In the genomic region with DNA sequence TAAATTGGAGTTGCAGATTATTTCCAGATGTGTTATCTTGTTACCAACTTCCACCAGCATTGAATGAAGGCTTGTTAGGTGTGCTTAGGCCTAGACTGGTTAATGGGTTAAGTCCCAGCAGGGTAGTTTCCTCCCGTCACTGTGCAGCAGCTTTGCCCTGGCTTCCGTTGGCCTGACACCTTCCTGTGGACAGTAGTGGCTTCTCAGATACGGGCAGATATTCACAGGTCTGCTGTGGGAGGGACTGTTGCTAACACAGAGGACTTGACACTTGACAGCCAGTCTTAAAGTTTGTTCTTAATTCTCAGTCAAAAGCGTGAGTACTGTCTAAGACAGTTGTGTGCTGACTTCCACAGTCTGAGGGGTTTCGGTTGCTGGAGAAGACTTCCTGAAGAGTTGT, we compare ENCODE assay signal across 25 mouse cellular contexts. TPM values are rescaled to one million over a fixed set of nuclear protein-coding genes. Genes with fewer than 3 reads are reported as not detected.
DNase-seq lines count a peak whose midpoint lies in the region; ATAC-seq and TF ChIP-seq lines count a peak whose summit lies in the region.
"Had no signal": no experiment of that assay in that cellular context is flagged by ENCODE, and none has a peak within 500 bp of the region (broad histone marks: within the 10 kb centered on the region; RNA-seq: fewer than 3 reads in every experiment).

No protein-coding gene starts in this region.

- DNase-seq in 416B (ENCODE audit: low read depth) (peak; percentile 57), G1E (ENCODE audit: low spot score) (peak; percentile 26)
- DNase-seq in forelimb bud, embryonic 11.5 days (ENCODE audit: low read depth, low spot score) = peak; percentile 44
- DNase-seq in mesoderm, embryonic 11.5 days (ENCODE audit: low read depth, low spot score) = peak; percentile 43
- no peak for DNase-seq in gastrocnemius, postnatal 4 days (ENCODE audit: low spot score in 2 of 2)
- DNase-seq in hindbrain, embryonic 11.5 days (ENCODE audit: low spot score) = no peak
- DNase-seq: adrenal gland, postnatal 36 days; cerebellum, adult 11 months; cerebellum, adult 9-11 months; gastrocnemius, postnatal 36 days; kidney, adult 9 months; kidney, postnatal 25 days; lung, postnatal 36 days; retina, postnatal 1 day had no signal

- no peaks in the 10 kb centered on the region for H3K27me3 ChIP-seq in G1E (ENCODE audit: insufficient read depth, low read length)
- H3K27me3 ChIP-seq in hindbrain, embryonic 11.5 days (ENCODE audit: control insufficient read depth, insufficient read depth, low read length) = no peaks in the 10 kb centered on the region
- H3K27me3 ChIP-seq: limb, embryonic 12.5 days; lung, embryonic 15.5 days; neural tube, embryonic 13.5 days had no signal

- no peak overlapping the region for H3K9ac ChIP-seq in hindbrain, embryonic 11.5 days (ENCODE audit: low read depth, low read length)
- H3K9ac ChIP-seq: limb, embryonic 12.5 days; liver, embryonic 14.5 days; lung, embryonic 15.5 days; neural tube, embryonic 13.5 days had no signal

- WGBS in hindbrain, embryonic 11.5 days = 67% methylated on average over 5 of the region's 5 CpGs

- H3K4me3 ChIP-seq in G1E (ENCODE audit: low read depth, low read length) = no peak overlapping the region; the same call in 1 of the 2 replicates
- H3K4me3 ChIP-seq in hindbrain, embryonic 11.5 days (ENCODE audit: low read depth, low read length) = no peak overlapping the region
- H3K4me3 ChIP-seq: forebrain, embryonic 10.5 days; layer of hippocampus, adult 2 months; limb, embryonic 12.5 days; lung, embryonic 15.5 days; neural tube, embryonic 13.5 days had no signal

- no peaks in the 10 kb centered on the region; the same call in 1 of the 2 replicates for H3K9me3 ChIP-seq in G1E (replicated peaks)
- no peaks in the 10 kb centered on the region for H3K9me3 ChIP-seq in hindbrain, embryonic 11.5 days (ENCODE audit: control insufficient read depth, low read length)
- H3K9me3 ChIP-seq: lung, embryonic 15.5 days; neural tube, embryonic 13.5 days had no signal

- peak; percentile 68 for ATAC-seq in G1E (ENCODE audit: extremely low read depth, insufficient number of reproducible peaks, low FRiP score, poor library complexity, severe bottlenecking)
- ATAC-seq in activated CD4-positive, CD25-positive, alpha-beta regulatory T cell, adult 4 months = no peak
- ATAC-seq in hindbrain, embryonic 11.5 days (ENCODE audit: low FRiP score) = no peak
- ATAC-seq: forebrain, embryonic 16.5 days; hindbrain, postnatal 0 days; intestine, embryonic 16.5 days had no signal

- peaks cover 79% of the 10 kb centered on the region for H3K4me1 ChIP-seq in G1E (ENCODE audit: insufficient read depth, low read depth, low read length)
- no peaks in the 10 kb centered on the region for H3K4me1 ChIP-seq in hindbrain, embryonic 11.5 days (replicated peaks; ENCODE audit: control insufficient read depth, insufficient read depth, low read length)
- H3K4me1 ChIP-seq: neural tube, embryonic 13.5 days had no signal

- H3K36me3 ChIP-seq in G1E (replicated peaks) = peaks cover 91% of the 10 kb centered on the region
- H3K36me3 ChIP-seq in hindbrain, embryonic 11.5 days (ENCODE audit: control insufficient read depth, insufficient read depth, low read length) = no peaks in the 10 kb centered on the region
- H3K36me3 ChIP-seq: limb, embryonic 12.5 days; lung, embryonic 15.5 days; neural tube, embryonic 13.5 days had no signal

- H3K27ac ChIP-seq in hindbrain, embryonic 11.5 days (ENCODE audit: low read depth, low read length) = no peak overlapping the region
- H3K27ac ChIP-seq: forebrain, embryonic 10.5 days; hindbrain, postnatal 0 days; layer of hippocampus, adult 2 months; limb, embryonic 12.5 days; liver, embryonic 14.5 days; lung, embryonic 15.5 days; neural tube, embryonic 13.5 days had no signal

- TF ChIP-seq CTCF in G1E (IDR thresholded peaks at IDR 0.05; ENCODE audit: low read depth, low read length) = no peak

- H3K4me2 ChIP-seq in hindbrain, embryonic 11.5 days (replicated peaks; ENCODE audit: low read depth, low read length) = no peak overlapping the region
- H3K4me2 ChIP-seq: limb, embryonic 12.5 days; lung, embryonic 15.5 days; midbrain, embryonic 11.5 days; neural tube, embryonic 13.5 days had no signal

RNA-seq across cellular contexts. Expression of a gene that starts 45.8 kb away (rescaled TPM):
- total RNA-seq in G1E (2014; fragmentation: Nextera tagmentation) (330 and 365 TPM in 2 replicates), G1E (2017) (145 and 161 TPM in 2 replicates)
- polyA plus RNA-seq in G1E (2012) = 107 and 141 TPM in 2 replicates
- polyA plus RNA-seq in activated CD4-positive, CD25-positive, alpha-beta regulatory T cell, adult 4 months (2017; shearing (Covaris generic)) = 10 to 100 TPM; 23.4 to 29.9 TPM
- 10 to 100 TPM; 26.8 to 32.9 TPM for total RNA-seq in gastrocnemius, postnatal 4 days (2021)
- polyA plus RNA-seq in hindbrain, embryonic 11.5 days (2014; fragmentation: Nextera tagmentation; extraction: Ambion mirVana) = 22.1 and 30.8 TPM in 2 replicates

Comparison
In these comparisons a context has a peak if more than half of its experiments do, and no peak if none do; other contexts are left out.
1. DNase-seq: peak in 416B (single experiment), G1E (single experiment), forelimb bud, embryonic 11.5 days (single experiment) and mesoderm, embryonic 11.5 days (single experiment); none in gastrocnemius, postnatal 4 days (0 of 2) and hindbrain, embryonic 11.5 days (single experiment).